Mouse (Mus musculus) cerebellum, adult 2 months (tissue): ENCODE measurements at regions not wholly inside any gene's neighbourhood (a gene's known extent, or its start where the extent isn't known, plus 50 kb on each side); places are given as distances from the start of the nearest gene placed in this dataset.

Source experiments
- CTCF ChIP-seq: fragments of 200-500 bp; IDR thresholded peaks from 2 replicates; pipeline ENCODE4 v1.5.1; 2011; ENCODE audit warnings: low read depth, mild to moderate bottlenecking, control low read depth, low read length, moderate library complexity, borderline replicate concordance; ENCODE audit not compliant: insufficient read depth
- POLR2A ChIP-seq: fragments of 200-500 bp; IDR thresholded peaks from 2 replicates; pipeline ENCODE4 v1.6.1; 2011; ENCODE audit warnings: low read length, control low read depth, borderline replicate concordance; ENCODE audit not compliant: insufficient read depth

DNA sequence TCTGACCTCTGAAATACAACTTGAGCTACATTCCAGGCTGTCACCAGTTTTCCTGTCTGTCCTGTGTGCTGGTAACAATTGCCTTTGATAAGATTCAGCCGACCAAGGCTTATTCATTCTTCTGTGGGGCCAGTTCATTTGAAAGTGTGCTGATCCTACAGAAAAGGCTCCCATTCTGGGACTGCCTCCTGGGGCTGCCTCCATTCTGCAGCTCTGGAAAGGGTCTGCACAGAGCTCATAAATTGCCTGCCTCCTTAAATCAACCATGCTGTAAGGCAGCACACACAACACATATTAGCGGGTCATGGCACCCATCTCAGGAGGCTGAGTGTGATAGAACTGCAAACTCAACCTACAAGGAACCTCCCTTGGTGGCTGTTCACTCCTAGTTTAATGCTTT lies 416.2 kb upstream of the Clnk start:
- no peak for TF ChIP-seq CTCF
- no peak for TF ChIP-seq POLR2A
